Mouse (Mus musculus) urinary bladder, adult 18-20 months (tissue): ENCODE data around the gene Tnnt2.

Experiments
- DNase-seq, 2 experiments: peaks; one replicate each; pipeline ENCODE4 v3.0.0; 2022; ENCODE audit warnings: low spot score in 2 of 2, mixed read lengths in 2 of 2

The Tnnt2 gene

DNA sequence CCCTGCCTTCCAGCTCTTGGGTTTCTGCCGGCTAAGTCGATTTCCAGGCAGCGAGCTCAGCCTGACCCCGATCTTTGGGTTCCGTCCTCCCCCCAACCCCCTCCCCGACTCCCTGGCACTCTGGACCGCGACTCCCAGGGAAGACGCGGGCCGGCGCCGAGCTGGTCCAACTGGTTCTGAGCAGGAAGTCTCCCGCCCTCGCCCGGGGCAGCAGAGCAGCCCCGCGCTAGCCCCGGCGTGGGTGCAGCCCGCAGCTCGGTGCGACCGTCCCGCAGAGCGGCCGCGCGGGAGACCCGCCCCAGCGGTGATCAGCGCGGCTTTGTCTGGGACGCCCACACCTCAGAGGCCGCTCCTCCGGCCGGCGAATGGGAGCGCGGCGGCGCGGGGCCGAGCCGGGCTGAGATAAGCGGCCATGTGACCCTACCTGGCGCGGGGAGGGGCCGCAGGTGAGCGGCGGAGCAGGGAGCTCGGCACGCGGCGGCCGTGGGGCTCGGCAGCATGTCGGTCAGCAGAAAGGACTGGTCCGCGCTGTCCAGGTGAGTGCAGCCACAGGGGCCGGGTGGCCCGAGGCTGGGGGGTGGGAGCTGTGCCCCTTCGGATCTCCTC, 17.6 kb upstream of the Tnnt2 start, which contains the start of gene Lad1:
Gene Lad1 (plus strand): TSS at position 118 of the 606 bp plus-strand sequence.
- peak; percentile 70 to 77 for DNase-seq

DNA sequence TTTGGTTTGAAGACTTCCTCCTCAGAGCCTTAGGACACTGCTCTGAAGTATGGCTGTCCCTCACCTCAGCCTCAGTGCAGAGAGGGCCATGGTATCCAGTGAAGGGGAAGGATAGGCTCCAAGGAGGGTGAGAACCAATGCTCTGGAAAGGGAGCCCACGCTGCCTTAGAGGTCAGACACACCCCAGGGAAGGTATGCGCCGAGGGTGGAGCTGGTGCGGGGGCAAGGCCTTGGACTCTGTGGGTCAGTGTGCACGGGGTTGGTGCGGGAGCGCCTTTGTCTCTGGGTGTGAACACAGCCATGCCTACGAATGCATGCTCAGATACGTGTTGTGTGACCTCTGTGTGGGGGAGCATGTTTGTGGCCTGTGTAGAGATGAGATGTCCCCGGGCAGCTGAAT, 16.1 kb upstream of the Tnnt2 start:
- peak in 1 of 2 experiments; percentile 18 for DNase-seq

DNA sequence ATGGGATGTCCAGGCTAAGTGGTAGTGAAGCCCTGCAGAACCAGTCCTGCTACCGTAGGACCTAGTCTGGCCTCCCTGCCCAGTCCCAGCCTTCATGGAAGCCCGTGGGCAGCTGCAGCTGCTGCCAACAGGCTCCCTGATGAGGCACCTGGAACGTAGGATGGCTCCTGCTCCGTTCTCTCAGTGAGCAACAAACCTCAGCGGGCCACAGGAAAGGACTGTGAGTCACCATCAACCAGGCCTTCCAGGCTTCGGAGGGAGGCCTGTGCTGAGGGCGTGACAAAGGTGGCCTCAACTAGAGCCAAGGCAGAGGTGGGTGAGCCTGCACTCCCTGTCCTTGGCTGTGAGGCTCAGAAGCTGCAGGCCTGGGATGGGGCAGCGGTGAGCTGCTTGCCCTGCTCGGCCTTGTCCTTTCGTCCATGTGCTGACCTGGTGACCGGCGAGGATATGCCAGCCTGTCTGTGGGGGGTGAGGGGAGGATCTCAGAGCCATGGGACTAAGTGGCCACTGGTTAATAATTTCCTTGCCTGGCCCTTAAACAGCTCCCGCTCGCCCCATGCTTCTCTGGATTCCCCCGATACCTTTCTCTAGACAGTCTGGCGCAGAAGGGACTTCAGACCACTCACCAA, 15.3 kb upstream of the Tnnt2 start:
- DNase-seq: peak in 1 of 2 experiments; percentile 40

DNA sequence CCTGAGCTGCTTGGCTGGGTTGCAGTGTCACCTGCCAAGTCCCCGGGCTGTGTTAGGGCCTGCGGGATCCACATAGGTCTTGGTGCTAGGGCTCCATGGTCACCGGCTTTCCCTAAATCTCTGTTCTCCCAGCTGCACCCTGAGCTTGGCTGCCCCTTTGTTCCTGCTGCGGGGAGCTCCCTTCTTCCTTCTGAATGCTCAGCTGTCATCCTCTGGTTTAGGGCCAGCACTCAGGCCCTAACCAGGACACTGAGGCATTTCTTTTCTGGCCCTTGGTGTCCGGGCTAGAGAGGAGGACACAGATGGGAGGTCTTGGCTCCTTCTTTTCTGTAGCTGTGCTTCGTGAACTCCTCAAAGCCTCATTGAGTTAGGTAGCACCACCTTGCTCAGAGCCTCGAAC, 14.4 kb upstream of the Tnnt2 start:
- DNase-seq: no peak

DNA sequence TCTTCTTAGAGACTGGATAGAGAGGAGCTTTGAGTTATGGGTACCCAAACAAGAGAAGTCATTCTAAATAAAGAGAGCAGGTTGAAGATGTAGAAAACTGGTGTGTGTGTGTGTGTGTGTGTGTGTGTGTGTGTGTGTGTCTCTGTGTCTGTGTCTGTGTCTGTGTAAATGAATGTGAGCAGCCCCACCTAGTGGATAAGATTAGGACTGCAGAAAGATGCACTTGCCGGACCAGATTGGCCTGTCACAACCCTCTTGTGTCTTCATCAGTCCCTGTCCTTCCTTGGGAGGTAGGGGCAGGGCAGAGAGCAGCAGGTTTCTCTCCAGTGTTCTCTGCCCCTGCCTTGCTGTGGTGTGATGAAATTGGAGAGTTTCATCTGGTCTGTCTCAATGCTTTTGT, 7.2 kb upstream of the Tnnt2 start:
- DNase-seq: no peak

DNA sequence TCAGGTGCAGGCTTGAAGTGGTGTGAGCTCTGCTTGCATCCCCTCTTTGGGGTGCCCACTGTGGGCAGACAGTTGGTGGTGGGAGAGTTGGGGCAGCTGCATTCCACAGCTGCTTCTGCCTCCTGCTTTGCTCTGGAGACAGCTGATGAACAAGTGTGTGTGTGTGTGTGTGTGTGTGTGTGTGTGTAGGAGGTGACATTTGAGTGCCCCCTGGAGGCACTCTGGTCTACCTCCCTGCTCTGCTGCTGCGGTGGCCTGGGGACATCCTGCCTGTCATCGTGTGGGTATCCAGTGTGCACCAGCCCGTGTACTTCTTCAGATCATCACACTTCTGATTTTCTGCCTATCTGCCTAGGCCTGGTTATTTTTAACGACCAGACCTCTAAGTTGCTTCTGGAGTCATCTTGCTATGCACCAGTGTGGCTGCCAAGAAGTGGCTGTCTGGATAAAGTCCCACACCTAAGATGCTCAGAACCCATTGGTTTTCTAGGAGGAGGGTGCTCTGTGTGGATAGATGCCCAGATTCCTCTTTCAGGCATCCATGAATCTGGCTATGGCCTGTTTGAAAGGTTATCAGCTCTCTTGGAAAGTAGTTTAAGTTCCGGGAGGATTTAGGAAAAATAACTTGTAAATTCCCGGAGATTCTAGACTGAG, 1.8 kb upstream of the Tnnt2 start:
- DNase-seq: no peak

GRCm38 (mm10) chr1:135834983-135835382, 1.2 kb upstream of the Tnnt2 start:
- no peak for DNase-seq

DNA sequence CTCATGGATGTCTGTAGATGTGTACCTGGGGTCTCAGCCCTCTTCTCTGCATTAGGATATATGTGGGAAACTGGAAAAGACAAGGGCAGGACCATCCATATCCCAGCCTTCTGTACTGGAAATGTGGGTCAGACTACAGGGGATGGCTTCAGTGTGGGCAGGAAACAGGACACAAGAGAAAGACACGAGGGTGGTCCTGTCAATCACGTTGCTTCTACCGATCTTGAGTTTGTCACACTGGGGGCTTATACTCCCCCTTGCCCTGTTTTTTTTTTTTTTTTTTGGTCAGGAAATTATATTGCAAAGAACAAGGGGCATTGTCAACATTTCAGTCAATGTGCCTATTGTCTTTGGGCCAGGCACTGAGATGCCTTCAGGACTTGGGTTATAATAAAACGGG, 2.5 kb downstream of the Tnnt2 start:
- DNase-seq: no peak

DNA sequence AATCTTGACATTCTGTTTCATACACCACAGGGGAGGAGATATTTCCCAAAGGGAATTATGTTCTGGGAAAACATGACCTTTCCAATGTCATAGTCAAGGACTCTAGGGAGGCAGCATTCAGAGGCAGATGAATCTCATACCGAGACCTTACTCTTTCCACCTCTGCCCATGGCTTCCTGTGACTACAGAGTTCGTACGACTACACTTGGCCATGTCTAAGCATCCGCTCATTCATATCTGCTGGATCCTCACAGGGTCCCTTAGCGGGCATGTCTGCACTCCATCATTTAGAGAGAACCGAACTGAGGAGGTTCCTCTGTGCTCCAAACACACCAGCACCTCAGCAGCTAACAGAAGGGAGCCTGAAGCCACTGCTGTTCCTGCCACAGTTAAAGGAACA, 2.9 kb downstream of the Tnnt2 start:
- DNase-seq: no peak

- no peak for DNase-seq
Measured at GRCm38 (mm10) chr1:135840675-135841395, 4.7 kb downstream of the Tnnt2 start.

GRCm38 (mm10) chr1:135843519-135844262, 7.5 kb downstream of the Tnnt2 start:
- DNase-seq: no peak

DNA sequence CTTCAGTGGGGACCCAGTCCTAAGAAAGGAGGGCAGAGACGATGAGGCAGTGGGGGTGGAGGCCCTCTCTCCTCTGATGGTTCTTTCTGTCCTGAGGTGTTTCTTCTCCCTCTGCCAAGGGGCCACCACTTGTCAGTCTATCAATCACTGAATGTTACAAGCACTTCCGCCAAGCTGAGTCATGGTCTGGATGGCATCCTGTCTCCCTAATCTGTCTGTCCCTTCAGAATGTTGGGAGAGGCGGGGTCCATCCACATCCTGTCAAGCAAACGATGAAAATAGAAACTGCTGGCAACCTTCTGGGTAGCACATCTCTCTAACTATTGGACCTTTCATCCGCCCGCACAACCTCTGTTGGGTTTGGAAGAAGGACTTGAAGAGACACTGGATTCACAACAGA, 8.3 kb downstream of the Tnnt2 start:
- DNase-seq: no peak

DNA sequence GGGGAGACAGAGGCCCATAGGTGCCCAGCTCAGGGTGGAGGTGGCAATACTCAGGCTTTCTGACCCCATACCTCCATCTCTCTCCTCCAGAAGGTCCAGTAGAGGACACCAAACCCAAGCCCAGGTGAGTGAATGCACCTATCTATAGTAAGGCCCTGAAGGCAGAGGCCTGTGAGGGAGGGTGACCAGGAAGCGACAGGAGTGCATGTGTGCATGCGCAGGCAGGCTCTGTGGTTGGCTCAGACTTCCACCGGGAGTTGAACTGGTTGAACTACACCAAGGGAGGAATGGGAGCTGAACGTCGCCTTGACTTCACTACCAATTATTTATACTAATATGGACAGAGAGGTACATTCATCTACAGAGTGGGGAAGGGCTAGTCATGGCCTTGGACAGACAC, 10.5 kb downstream of the Tnnt2 start:
- no peak for DNase-seq

GRCm38 (mm10) chr1:135847139-135847562, 11.0 kb downstream of the Tnnt2 start:
- no peak for DNase-seq

GRCm38 (mm10) chr1:135847611-135848351, 11.6 kb downstream of the Tnnt2 start:
- no peak for DNase-seq

DNA sequence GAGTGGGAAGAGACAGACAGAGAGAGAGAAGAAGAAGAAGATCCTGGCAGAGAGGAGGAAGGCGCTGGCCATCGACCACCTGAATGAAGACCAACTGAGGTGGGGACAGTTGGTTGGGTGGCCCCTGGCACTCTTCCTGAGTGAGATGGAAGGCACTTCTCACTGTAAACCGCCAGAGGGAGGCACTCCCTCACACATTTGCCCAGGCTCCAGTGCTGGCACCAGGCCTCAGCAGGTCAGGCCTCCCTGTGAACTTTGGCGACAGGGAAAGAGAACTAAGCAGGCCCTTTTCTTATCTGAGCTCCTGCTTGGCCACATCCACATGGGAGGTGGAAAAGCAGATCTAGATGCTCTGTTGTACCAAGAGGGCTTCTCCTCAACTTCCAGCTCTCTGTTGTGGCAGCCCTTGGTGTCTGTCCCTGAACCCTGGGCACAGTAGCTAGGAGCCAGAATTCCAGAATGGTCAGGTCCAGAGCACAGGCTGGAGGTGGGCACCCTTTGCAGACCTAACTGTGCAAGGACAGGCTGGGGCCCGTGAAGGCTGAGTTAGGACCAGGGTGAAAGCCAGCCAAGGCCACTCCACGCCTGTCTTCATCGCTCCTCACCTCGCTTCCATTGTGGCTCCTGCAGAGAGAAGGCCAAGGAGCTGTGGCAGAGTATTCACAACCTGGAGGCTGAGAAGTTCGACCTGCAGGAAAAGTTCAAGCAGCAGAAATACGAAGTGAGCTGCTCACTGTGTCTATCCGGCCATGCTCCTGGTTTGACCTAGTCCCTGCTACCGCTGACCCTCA, 14.8 kb downstream of the Tnnt2 start:
- no peak for DNase-seq

- DNase-seq: no peak
Measured at GRCm38 (mm10) chr1:135852044-135852756, 16.0 kb downstream of the Tnnt2 start.

- DNase-seq: no peak
Measured at GRCm38 (mm10) chr1:135853200-135853599, 17.0 kb downstream of the Tnnt2 start.

- no peak for DNase-seq
Measured at GRCm38 (mm10) chr1:135854591-135855343, 18.6 kb downstream of the Tnnt2 start.
